In the genomic region with DNA sequence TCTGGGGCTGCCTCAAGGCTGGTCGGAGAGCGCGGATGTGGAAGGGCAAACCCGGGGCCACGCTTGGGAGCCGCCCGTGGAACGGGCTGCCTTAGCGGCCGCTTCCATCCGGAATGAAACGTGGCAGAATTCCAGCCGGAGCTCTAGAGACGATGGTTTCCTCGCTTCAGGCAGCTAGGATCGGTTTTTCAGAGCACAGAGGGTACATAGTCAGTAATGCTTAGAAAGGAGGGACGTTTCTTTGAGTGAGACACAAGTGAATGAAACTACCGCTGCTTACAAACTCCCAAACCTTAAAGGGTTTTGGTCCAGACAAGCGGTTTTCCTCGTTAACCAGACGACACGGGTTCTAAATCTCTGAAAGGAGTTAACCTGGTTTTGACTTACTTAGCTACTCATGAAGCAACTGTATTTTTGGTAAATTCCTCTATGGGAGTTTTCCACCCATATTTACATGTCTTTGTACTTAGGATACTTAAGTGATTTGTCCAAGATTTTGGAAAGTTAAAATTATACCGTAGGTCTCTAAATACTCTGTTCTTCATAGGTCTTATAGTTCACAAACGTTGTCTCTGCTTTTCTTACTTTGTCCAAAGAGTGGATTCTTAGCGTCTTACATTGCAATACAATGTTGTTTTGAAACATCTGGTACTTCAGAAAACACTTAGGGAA, we compare ENCODE assay signal across 8 mouse cellular contexts. TPM values are rescaled to one million over a fixed set of nuclear protein-coding genes. Genes with fewer than 3 reads are reported as not detected.
DNase-seq lines count a peak whose midpoint lies in the region; ATAC-seq and TF ChIP-seq lines count a peak whose summit lies in the region.

No protein-coding gene starts in this region.

- ATAC-seq in erythroblast, adult 5-6 weeks (replicated peaks; ENCODE audit: low FRiP score, poor library complexity, severe bottlenecking) = no peak
- ATAC-seq in limb, embryonic 15.5 days (ENCODE audit: insufficient number of reproducible peaks, low FRiP score, low TSS enrichment, low read depth) = no peak

- WGBS in spleen, adult 2 months = under 1% methylated on average over 25 of the region's 25 CpGs
- 1% methylated on average over 25 of the region's 25 CpGs for WGBS in limb, embryonic 15.5 days

- no peaks in the 10 kb centered on the region for H3K9me3 ChIP-seq in erythroblast, embryonic 14.5 days (ENCODE audit: control insufficient read depth, low read length)
- H3K9me3 ChIP-seq in limb, embryonic 15.5 days = no peaks in the 10 kb centered on the region

- H3K9ac ChIP-seq in limb, embryonic 15.5 days = peak overlapping the region; percentile 88

- peaks cover 39% of the 10 kb centered on the region for H3K4me1 ChIP-seq in erythroblast, embryonic 14.5 days (ENCODE audit: control insufficient read depth)
- peaks cover 9% of the 10 kb centered on the region for H3K4me1 ChIP-seq in spleen, adult 2 months (ENCODE audit: control insufficient read depth, insufficient read depth, insufficient read length)
- H3K4me1 ChIP-seq in limb, embryonic 15.5 days = peaks cover 32% of the 10 kb centered on the region

- no peaks in the 10 kb centered on the region for H3K27me3 ChIP-seq in erythroblast, embryonic 14.5 days (ENCODE audit: control insufficient read depth)
- no peaks in the 10 kb centered on the region for H3K27me3 ChIP-seq in spleen, adult 2 months (ENCODE audit: control insufficient read depth, insufficient read depth, low read length)
- H3K27me3 ChIP-seq in limb, embryonic 15.5 days = no peaks in the 10 kb centered on the region

- TF ChIP-seq POLR2A in spleen, adult 2 months (IDR thresholded peaks at IDR 0.05; ENCODE audit: low read depth, low read length) = no peak

- no peak for DNase-seq in spleen, adult 2 months (ENCODE audit: low read depth in 1 of 2, low spot score in 2 of 2)
- DNase-seq in spleen, postnatal 4 days (ENCODE audit: low spot score in 2 of 2) = no peak
- no peak for DNase-seq in natural killer cell, adult 2 months (ENCODE audit: low spot score in 2 of 2)
- DNase-seq in cerebellum, postnatal 4 days (ENCODE audit: low spot score in 2 of 2) = no peak
- no peak for DNase-seq in right cerebral cortex, adult 18-20 months

- peaks cover 39% of the 10 kb centered on the region for H3K36me3 ChIP-seq in erythroblast, embryonic 14.5 days (ENCODE audit: control insufficient read depth)
- 0 out of 2 replicates have a peak, but pooled peaks cover 2% of the 10 kb centered on the region for H3K36me3 ChIP-seq in spleen, adult 2 months (ENCODE audit: control insufficient read depth, insufficient read depth, low read length)
- H3K36me3 ChIP-seq in limb, embryonic 15.5 days = peaks cover 18% of the 10 kb centered on the region; the same call in 1 of the 2 replicates

- peak overlapping the region; percentile 94 for H3K27ac ChIP-seq in spleen, adult 2 months (ENCODE audit: insufficient read depth, low read length)
- H3K27ac ChIP-seq in limb, embryonic 15.5 days = peak overlapping the region; percentile 95

- H3K4me2 ChIP-seq in limb, embryonic 15.5 days = peak overlapping the region; percentile 39

- TF ChIP-seq CTCF in spleen, adult 2 months (IDR thresholded peaks at IDR 0.05; ENCODE audit: extremely low read depth, insufficient read depth, insufficient read length, insufficient replicate concordance) = no peak

- H3K4me3 ChIP-seq in erythroblast, embryonic 14.5 days (replicated peaks) = peak overlapping the region; percentile 88
- peak overlapping the region; percentile 92 for H3K4me3 ChIP-seq in spleen, adult 2 months (ENCODE audit: extremely low read depth, insufficient read depth, insufficient read length)
- peak overlapping the region; percentile 96 for H3K4me3 ChIP-seq in limb, embryonic 15.5 days

RNA-seq across cellular contexts. Expression of a gene that starts 0.8 kb away (rescaled TPM):
- 1.8 and 2.4 TPM in 2 replicates for polyA plus RNA-seq in erythroblast, embryonic 14.5 days (2012)
- 150 and 206 TPM in 2 replicates for total RNA-seq in erythroblast, adult 5-6 weeks (2015; ENCODE audit: low replicate concordance)
- total RNA-seq in erythroblast, adult 5-6 weeks (2017; ENCODE audit: low replicate concordance) = 217 and 219 TPM in 2 replicates
- 84.4 and 115 TPM in 2 replicates for polyA plus RNA-seq in spleen, adult 2 months (2012; rRNA removed)
- polyA plus RNA-seq in limb, embryonic 15.5 days (2015; fragmentation: Nextera tagmentation; extraction: Ambion mirVana) = 689 and 692 TPM in 2 replicates

RNA-seq across cellular contexts. Expression of a gene that starts 1.0 kb away (rescaled TPM):
- 0.10 and 0.11 TPM in 2 replicates for polyA plus RNA-seq in erythroblast, embryonic 14.5 days (2012)
- total RNA-seq in erythroblast, adult 5-6 weeks (2015; ENCODE audit: low replicate concordance) = 2.9 and 3.5 TPM in 2 replicates
- total RNA-seq in erythroblast, adult 5-6 weeks (2017; ENCODE audit: low replicate concordance) = 0.85 and 4.9 TPM in 2 replicates
- 1.5 and 2.0 TPM in 2 replicates for polyA plus RNA-seq in spleen, adult 2 months (2012; rRNA removed)
- polyA plus RNA-seq in limb, embryonic 15.5 days (2015; fragmentation: Nextera tagmentation; extraction: Ambion mirVana) = 10.1 and 13.5 TPM in 2 replicates

Comparison
In these comparisons a context has a peak if more than half of its experiments do, and no peak if none do; other contexts are left out.
1. RNA of a gene that starts 0.8 kb away (polyA plus RNA-seq): 689 to 692 TPM in limb, embryonic 15.5 days and 84.4 to 115 TPM in spleen, adult 2 months; 1.8 to 2.4 TPM in erythroblast, embryonic 14.5 days; every median in the first group is over 10 times any median in the second.
2. Peak in every context shown above with its lines, with median percentiles within 50 percentile points of each other: H3K4me3 ChIP-seq.